Mouse (Mus musculus): Measurements from ENCODE around the gene Gm28269. TPM values are rescaled to one million over a fixed set of nuclear protein-coding genes. Genes with fewer than 3 reads are reported as not detected.

Gm28269 gene
- not detected in 2 replicates for polyA plus RNA-seq (2012; rRNA removed)

GRCm38 (mm10) chrX:21744997-21745396, at the start of gene Gm28269:
Gene Gm28269 (minus strand): TSS chrX:21745097.

GRCm38 (mm10) chrX:21714829-21715228, 30.1 kb downstream of the Gm28269 start, which contains the start of gene Slc6a14:
Gene Slc6a14 (plus strand): TSS chrX:21714896.

Other genes starting within 250 kb of the Gm28269 start
- not detected in 2 replicates for gene Slc6a14, start 30.2 kb downstream of the Gm28269 start, polyA plus RNA-seq (2012; rRNA removed)